Mouse (Mus musculus): ENCODE data around the gene Cyp4v3.

DNA sequence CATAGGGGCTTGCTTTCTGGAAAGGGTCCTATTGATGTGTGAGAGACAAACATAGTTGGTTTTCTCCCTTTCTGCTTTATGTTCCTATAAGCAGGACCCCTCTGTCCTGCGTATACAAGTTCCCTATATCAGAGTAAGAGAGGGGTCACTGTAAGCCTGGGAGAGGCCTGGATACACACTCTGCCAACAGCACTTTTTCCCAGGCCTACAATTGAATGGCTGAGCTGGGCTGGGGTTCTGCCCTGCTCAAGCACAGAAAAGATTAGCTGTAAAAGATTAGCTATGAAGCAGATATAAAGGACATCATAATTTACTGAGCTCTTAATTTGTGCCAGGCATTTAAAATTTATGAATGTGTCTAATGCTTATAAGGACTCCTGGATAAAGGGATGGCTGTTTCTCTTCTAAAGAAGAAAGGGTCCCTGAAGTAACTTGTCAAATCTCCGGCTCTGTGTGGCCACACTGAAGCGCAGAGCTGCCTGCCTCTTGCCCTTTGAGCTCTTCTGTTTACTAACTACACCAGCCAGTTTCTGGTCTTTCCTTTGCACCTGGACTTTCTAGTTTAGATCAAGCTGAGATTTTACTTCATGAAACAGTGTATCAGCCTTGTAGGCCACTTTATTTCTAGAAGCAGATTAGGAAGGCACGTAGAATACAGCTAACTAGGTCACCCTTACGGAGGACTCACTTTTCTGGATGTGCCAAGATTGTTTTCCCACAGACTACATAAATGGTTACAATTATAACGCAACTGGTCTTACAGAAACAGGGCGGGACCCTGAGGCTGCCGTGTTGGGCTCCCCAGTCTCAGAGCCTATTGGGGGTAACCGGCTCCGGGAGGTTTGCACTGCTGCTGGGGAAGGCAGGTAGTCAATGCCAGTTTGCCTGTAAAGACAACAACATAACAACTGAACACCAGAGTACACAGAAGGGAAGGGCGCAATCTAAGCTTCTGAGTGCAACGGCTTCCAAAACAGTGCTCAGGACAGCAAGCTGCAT, 8.9 kb upstream of the Cyp4v3 start:
- TF ChIP-seq CTCF (IDR thresholded peaks at IDR 0.05; ENCODE audit: low read depth, low read length) (no peak), GATA2 (IDR thresholded peaks at IDR 0.05; ENCODE audit: borderline replicate concordance, low read depth, low read length) (no peak), GATA1 (IDR thresholded peaks at IDR 0.05; ENCODE audit: borderline replicate concordance, low read length) (no peak), POLR2AphosphoS5 (IDR thresholded peaks at IDR 0.05; ENCODE audit: insufficient replicate concordance, low read depth, low read length) (no peak)

All from G1E (cell line).